Mouse (Mus musculus) C2C12 (cell line): ENCODE data around the gene Timp2. TPM values are rescaled to one million over a fixed set of nuclear protein-coding genes. Genes with fewer than 3 reads are reported as not detected.

Source experiments
- H3K27me3 ChIP-seq: one replicate; pipeline ENCODE4 v1.6.1; 2011; ENCODE audit not compliant: control insufficient read depth, insufficient read depth, insufficient read length
- H3K36me3 ChIP-seq: one replicate; pipeline ENCODE4 v1.6.1; 2011; ENCODE audit not compliant: control insufficient read depth, insufficient read depth
- H3K4me3 ChIP-seq: one replicate; pipeline ENCODE4 v1.5.1; 2011; ENCODE audit warnings: mild to moderate bottlenecking, control low read depth; ENCODE audit not compliant: poor library complexity, insufficient read depth, severe bottlenecking
- H3K79me2 ChIP-seq: one replicate; pipeline ENCODE4 v1.6.1; 2011; ENCODE audit not compliant: control insufficient read depth, insufficient read depth
- H3K79me3 ChIP-seq: one replicate; pipeline ENCODE4 v1.6.1; 2011; ENCODE audit warnings: low read depth, control low read depth
- H3ac ChIP-seq: one replicate; pipeline ENCODE3; 2011; ENCODE audit warnings: low read depth; ENCODE audit not compliant: control insufficient read depth, insufficient read length
- CEBPB ChIP-seq: IDR thresholded peaks from one replicate; pipeline ENCODE4 v1.6.1; 2011; ENCODE audit warnings: low read depth, mild to moderate bottlenecking, control low read depth, moderate library complexity
- CTCF ChIP-seq: IDR thresholded peaks from one replicate; pipeline ENCODE4 v1.5.1; 2011; ENCODE audit not compliant: control insufficient read depth, insufficient read depth, insufficient read length
- FOSL1 ChIP-seq: IDR thresholded peaks from one replicate; pipeline ENCODE4 v1.8.0; 2011; ENCODE audit warnings: mild to moderate bottlenecking, low read length; ENCODE audit not compliant: poor library complexity, insufficient read depth, severe bottlenecking
- MAX ChIP-seq: IDR thresholded peaks from one replicate; pipeline ENCODE4 v1.6.1; 2011; ENCODE audit warnings: mild to moderate bottlenecking, control low read depth
- MYOD1 ChIP-seq: IDR thresholded peaks from one replicate; pipeline ENCODE4 v1.6.1; 2011; ENCODE audit warnings: low read depth; ENCODE audit not compliant: control insufficient read depth, insufficient read length
- MYOG ChIP-seq: IDR thresholded peaks from one replicate; pipeline ENCODE4 v1.6.1; 2011; ENCODE audit not compliant: control insufficient read depth, insufficient read length; ENCODE audit errors: extremely low read depth
- USF1 ChIP-seq: IDR thresholded peaks from one replicate; pipeline ENCODE4 v1.6.1; 2011; ENCODE audit warnings: low read depth, mild to moderate bottlenecking, control low read depth, moderate library complexity
- polyA plus RNA-seq: library from polyadenylated mRNA; unstranded; fragments of >200 nt; fragmentation: generic; extraction: Trizol; gene quantifications from one replicate; pipeline ENCODE4 v1.2.1, GENCODE M21; 2012; ENCODE audit warnings: missing spikeins

Timp2 gene
- polyA plus RNA-seq, 1 experiment, result 372 TPM

DNA sequence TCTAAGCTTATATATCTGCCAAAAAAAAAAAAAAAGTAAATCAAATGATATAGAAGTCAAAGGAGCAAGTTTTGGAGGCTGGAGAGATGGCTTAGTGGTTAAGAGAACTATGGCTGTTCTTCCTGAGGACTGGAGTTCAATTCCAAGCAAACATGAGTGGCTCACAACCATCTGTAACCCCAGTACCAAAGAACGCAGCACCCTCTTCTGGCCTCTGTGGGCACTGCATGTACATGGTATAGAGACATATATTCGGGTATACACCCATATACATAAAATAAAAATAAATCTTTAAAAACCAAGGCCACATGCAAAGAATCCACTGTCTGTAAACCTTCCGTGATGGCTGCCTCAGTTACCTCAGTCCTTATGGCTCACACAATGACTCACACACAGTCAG is 85.7 kb downstream of the Timp2 start:
- H3K79me3 ChIP-seq, result peaks cover 2% of the 10 kb centered on the region
- H3K27me3 ChIP-seq, result no peaks in the 10 kb centered on the region
- no peak overlapping the region for H3ac ChIP-seq
- TF ChIP-seq MAX (no peak), FOSL1 (no peak), CEBPB (no peak), MYOD1 (no peak), CTCF (no peak), USF1 (no peak), MYOG (no peak)
- no peak overlapping the region for H3K4me3 ChIP-seq
- peaks cover 16% of the 10 kb centered on the region for H3K79me2 ChIP-seq
- peaks cover 94% of the 10 kb centered on the region for H3K36me3 ChIP-seq

DNA sequence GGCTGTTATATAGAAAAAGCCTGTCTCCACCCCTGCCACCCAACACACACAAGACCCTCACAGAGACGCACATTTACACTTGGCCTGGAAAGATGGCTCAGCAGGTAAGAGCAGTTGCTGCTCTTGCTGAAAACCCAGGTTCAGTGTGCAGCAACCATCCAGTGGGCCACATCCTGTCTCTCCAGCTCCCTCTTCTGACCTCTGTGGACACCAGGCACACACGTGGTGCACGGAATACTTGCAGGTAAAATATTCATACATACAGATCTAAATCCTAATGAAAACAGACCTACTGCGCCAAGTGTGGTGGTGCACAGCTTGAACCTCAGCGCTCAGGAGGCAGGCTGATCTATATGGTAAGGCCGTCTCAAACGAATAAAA is 88.9 kb downstream of the Timp2 start:
- H3K27me3 ChIP-seq, result no peaks in the 10 kb centered on the region
- no peak overlapping the region for H3K4me3 ChIP-seq
- peaks cover 2% of the 10 kb centered on the region for H3K79me3 ChIP-seq
- no peak for TF ChIP-seq FOSL1
- TF ChIP-seq CTCF, result no peak
- TF ChIP-seq USF1, result no peak
- peaks cover 94% of the 10 kb centered on the region for H3K36me3 ChIP-seq
- H3K79me2 ChIP-seq, result peaks cover 16% of the 10 kb centered on the region
- no peak overlapping the region for H3ac ChIP-seq

DNA sequence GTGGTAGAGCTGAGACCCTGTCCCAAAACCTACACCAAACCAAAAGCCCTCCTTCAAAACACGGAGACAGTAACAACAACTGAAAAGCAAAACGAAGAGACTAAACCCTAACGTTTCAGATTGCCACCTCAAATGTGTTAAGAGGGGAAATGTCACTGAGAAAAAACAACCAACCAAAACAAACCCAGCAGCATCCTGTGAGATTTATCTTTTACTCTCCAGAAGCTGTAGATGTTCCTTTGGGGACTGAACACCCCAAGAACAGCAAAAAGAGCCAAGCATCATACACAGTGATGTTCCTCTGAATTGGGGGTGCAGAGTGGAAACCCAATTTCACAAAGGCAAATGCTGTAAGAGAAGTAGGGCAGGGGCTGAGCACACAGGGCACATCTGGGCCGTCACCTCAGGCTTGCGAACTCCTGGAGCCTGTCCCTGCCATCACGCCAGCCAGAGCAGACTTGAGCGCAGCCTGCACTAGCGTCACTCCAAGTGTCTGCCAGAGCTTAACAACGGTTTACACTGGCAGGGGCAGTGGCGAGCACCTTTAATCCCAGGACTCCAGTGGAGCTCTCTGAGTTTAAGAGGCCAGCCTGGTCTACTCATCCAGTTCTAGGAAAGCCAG is 89.4 kb downstream of the Timp2 start:
- no peak overlapping the region for H3ac ChIP-seq
- H3K36me3 ChIP-seq, result peaks cover 97% of the 10 kb centered on the region
- H3K27me3 ChIP-seq, result no peaks in the 10 kb centered on the region
- no peak for TF ChIP-seq FOSL1
- no peak for TF ChIP-seq USF1
- TF ChIP-seq CEBPB, result no peak
- TF ChIP-seq MAX, result no peak
- no peak for TF ChIP-seq MYOG
- no peak for TF ChIP-seq CTCF
- TF ChIP-seq MYOD1, result no peak
- H3K79me3 ChIP-seq, result peaks cover 2% of the 10 kb centered on the region
- peaks cover 16% of the 10 kb centered on the region for H3K79me2 ChIP-seq
- no peak overlapping the region for H3K4me3 ChIP-seq

DNA sequence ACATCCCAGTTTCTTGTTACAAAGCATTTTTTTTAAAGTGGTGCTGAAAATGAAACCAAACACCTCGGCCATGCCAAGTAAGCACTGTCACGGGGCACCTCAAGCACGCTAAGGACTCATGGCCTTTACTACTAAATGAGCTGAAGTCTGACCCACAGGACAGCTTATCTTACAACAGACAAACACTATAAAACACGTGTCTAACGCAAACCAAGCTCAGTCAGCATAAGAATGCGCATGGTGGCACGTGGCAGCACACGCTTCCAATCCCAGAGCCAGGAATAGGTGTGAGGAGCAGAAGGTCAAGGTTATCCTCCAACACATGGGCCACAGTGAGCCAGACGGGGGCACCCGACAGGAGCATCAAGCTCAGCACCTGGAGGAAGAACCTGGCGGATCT is 89.9 kb downstream of the Timp2 start:
- Histone ChIP-seq H3K4me3 (no peak overlapping the region), H3ac (no peak overlapping the region), H3K79me2 (peaks cover 16% of the 10 kb centered on the region), H3K79me3 (peaks cover 2% of the 10 kb centered on the region), H3K27me3 (no peaks in the 10 kb centered on the region), H3K36me3 (peaks cover 97% of the 10 kb centered on the region)
- no peak for TF ChIP-seq CEBPB

DNA sequence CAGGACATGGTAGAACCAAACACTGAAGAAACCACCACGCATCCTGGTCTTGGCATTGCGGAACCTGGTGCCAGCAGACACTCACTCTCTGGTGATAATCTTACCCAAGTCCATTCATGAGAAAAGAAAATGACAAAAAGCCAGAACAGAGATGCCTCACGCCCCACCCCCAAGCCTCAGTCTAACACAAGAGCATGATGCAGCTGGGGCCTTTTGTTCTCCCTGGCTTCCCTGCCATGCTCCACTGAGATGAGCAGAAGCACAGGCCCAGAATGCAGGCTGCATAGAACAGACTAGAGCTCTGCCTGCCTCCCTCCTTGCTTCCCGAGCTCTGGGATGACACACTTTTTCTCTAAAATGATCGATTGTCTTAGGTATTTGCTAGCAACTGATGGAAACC is 92.4 kb downstream of the Timp2 start:
- no peak for TF ChIP-seq MAX
- H3K79me2 ChIP-seq, result peaks cover 16% of the 10 kb centered on the region
- no peak overlapping the region for H3K4me3 ChIP-seq
- H3K79me3 ChIP-seq, result peaks cover 2% of the 10 kb centered on the region
- H3ac ChIP-seq, result no peak overlapping the region
- no peaks in the 10 kb centered on the region for H3K27me3 ChIP-seq
- H3K36me3 ChIP-seq, result peaks cover 98% of the 10 kb centered on the region

DNA sequence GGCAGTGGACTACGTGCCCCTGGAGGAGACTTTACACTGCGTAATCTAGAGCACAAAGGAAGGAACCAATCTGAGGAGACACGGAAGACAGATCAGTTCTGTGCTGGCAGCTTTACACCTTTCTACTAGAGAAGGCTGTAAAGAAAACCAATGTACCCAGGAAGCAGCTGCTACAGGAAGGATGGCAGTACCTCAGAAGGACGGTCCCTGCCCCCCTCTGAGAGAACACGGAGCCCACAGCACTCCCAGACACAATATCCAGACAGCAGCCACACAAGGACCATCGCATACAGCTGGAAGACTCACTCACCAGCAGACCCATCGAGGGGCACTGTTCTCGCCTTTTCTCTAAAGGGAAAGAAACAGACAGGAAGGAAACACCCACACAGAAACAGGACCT is 95.5 kb downstream of the Timp2 start:
- no peaks in the 10 kb centered on the region for H3K79me3 ChIP-seq
- H3K4me3 ChIP-seq, result no peak overlapping the region
- H3K79me2 ChIP-seq, result no peaks in the 10 kb centered on the region
- TF ChIP-seq MAX (no peak), CTCF (no peak), MYOD1 (no peak), FOSL1 (no peak), MYOG (no peak), USF1 (no peak), CEBPB (no peak)
- H3K27me3 ChIP-seq, result no peaks in the 10 kb centered on the region
- no peak overlapping the region for H3ac ChIP-seq
- peaks cover 92% of the 10 kb centered on the region for H3K36me3 ChIP-seq
